Mouse (Mus musculus) retina, postnatal 1 day (tissue): Measurements from ENCODE around the gene Tbca.
A peak's percentile ranks its signal among the peaks of the same experiment; 100 is the strongest.

Experiments used
- DNase-seq: peaks from one replicate; pipeline ENCODE4 v3.0.0-alpha.2; 2012

Tbca gene

DNA sequence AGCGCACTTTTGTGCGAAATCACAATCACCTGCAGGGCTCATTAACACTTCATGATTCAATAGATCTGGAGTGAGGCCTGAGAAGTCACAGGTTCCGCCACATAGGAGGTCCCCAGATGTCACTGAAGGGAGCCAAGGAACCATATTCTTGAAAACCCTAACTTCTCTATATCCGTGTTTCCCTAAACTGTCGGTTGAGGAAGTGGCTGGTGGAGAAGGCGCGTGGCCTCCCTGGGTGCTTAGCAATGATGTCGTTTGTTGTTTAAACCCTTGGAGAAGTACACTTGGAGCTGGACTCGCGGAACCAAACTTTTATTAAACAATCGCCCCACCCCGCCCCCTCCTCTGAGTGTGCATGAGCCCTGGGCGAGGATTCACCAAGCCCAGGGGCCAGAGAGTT is 60.6 kb downstream of the Tbca start:
- no peak for DNase-seq

DNA sequence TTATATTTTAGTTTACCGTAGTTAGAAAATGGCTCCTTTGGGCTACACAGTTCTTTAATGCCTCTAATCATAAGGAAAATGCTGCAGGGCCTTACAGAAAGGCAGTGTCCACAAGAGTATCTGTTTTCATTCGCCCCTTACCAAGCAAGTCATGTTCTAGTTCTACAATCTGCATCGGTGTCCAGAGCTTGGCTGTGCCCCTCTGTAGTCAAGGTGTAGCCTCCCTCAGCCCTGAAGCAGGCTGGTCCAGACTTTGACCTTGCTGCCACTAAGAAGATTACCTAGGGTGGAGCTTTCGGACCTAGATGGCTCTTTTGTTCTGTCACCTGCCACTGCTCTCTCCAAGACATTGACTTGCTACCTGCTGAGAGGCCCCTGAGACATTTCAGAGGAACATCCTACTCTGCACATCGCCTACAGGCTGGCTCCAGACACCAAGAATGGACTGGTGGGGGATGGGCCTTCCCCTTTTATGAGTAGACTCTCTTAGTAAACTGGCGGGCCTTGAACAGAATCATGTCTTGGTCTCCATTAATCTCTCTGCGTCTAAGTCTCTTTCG is 69.4 kb downstream of the Tbca start:
- no peak for DNase-seq

DNA sequence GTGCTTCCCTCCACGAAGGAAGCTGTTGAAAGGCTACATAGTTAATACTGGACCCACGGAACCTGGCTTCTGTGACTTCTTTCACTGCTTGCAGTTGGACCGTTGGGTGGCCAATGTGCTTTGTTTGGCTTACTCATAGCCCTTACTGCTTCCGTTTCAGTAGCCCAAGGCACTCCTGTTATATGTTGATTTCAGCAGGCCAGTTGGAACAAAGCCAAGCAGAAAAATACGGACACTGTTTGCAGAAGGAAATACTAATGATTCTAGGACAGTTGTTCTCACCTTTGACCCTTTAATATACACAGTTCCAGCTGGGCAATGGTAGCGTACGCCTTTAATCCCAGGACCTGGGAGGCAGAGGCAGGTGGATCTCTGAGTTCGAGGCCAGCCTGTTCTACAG is 70.5 kb downstream of the Tbca start:
- DNase-seq = no peak

DNA sequence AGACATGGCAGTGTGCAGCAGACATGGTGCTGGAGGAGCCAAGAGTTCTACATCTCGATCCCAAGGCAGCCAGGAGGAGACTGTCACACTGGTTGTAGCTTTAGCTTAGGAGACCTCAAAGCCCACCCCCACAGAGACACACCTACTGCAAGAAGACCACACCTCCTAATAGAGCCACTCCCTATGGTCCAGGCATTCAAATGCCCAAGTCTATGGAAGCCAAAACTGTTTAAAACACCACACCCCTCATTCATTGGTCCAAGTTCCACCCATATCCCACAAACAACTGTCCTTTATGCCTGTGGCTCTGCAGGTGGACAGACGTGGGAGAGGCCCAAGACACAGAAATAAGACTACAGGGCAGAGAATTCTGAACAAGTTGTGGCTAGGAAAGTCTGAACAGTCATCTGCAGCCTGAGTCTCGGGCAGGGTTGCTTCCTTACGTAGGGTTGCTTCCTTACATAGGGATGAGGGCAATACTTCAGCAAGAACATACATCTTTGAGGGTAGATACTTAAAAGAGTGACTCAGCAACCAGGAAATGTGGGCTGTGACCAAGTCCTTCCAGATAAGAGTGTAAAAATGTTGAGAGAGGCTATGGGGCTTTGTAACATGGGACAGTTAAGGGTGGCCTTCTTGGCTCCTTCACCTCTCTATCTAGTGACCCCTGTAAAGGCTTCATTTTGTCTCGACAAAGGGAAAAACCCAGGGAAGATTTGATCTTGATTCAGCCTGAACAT is 74.0 kb downstream of the Tbca start:
- DNase-seq = no peak

DNA sequence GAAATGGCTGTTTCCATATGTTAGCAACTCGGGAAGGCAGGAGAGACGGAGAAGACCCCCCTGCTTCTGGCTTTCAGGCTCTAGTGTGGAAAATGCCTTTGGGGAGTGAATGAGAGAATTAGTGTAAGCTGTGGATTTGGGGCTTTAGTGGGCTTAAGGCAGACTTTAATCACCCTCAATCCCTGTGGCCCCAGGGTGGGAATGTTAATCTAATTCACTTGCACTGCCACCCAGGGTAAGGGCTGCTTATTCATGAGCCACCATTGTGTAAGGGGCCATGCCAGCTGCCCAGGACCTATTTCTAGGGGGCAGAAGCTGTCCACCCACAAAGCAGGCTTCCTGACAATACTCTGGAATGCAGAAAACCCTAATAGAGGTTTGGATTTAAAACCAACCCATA is 78.2 kb downstream of the Tbca start:
- DNase-seq = peak; percentile 80

DNA sequence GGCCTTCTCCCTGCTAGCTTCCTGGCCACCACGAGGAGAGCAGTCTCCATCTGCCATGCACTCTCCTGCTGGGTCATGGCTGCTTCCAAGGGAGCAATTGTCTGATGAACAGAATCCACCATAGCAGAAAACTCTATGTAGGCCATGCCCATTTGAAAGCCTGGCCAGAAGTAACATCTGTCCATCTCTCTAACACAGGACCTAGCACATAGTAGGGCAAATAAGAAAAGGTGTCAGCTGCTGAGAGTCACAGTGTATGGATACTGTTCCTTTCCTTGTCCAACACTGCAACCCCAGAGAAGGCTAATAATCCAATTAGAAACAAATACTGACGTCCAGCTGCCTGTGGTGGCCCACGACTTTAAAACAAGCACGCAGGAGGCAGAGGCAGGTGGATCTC is 79.1 kb downstream of the Tbca start:
- DNase-seq = no peak

DNA sequence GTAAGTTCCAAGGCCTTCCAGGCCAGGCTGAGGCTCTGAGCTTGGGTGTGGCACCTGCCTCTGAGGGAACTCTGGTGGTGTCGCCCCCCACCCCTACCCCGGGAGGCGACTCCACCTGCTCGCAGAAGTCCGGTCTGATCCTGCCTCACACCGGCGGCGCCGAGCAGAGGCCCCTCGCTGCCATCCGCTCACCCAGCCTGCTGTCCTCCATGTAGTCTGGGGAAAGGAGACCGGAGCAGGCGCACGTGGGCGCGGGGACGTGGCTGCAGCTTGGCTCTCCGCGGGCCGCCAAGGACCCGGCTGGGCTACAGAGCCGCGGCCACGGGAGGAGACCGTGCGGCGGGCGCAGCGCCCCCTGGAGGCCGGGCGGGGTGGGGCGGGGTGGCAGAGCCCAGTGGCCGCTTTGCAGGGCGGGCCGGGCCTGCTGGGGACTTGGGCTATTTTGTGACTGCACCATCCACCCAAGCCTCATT is 79.8 kb downstream of the Tbca start:
- peak; percentile 87 for DNase-seq

DNA sequence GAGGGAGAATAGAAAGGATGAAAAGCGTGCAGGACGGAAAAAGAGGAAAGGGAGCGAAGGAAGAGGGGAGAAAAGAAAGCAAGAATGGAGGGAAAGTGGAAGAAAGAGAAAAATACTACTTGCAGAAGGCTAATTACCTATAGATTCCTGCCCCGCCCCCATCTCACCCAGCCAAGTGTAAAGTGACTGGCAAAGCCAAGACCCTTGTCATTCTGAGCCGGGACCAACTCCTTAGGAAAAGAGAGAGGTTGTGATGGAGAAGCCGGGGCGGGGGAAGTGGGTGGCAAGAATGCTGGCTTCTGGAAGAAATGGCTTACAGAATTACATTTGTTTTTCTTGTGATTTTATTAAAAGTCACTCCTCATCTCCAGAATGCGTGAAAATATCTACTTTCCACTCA is 80.8 kb downstream of the Tbca start:
- DNase-seq = peak; percentile 40

DNA sequence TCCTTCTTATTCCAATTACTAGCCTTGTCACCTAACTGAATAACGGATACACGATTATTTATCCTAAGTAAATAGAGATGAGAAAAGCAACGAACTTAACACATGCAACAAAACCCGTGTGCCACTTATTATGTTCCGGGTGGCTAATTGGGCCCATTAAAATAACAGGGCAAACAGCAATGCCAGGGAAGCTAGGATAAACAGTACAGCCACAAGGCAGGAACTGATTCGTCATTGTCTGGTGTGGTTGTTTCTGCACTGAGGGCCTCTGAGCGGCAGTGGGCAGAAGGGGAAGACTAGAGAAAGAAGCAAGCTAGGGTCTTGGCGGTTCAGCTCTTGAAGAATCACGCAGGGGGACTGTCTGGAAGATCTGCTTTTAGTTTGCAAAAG is 81.4 kb downstream of the Tbca start:
- peak; percentile 60 for DNase-seq

DNA sequence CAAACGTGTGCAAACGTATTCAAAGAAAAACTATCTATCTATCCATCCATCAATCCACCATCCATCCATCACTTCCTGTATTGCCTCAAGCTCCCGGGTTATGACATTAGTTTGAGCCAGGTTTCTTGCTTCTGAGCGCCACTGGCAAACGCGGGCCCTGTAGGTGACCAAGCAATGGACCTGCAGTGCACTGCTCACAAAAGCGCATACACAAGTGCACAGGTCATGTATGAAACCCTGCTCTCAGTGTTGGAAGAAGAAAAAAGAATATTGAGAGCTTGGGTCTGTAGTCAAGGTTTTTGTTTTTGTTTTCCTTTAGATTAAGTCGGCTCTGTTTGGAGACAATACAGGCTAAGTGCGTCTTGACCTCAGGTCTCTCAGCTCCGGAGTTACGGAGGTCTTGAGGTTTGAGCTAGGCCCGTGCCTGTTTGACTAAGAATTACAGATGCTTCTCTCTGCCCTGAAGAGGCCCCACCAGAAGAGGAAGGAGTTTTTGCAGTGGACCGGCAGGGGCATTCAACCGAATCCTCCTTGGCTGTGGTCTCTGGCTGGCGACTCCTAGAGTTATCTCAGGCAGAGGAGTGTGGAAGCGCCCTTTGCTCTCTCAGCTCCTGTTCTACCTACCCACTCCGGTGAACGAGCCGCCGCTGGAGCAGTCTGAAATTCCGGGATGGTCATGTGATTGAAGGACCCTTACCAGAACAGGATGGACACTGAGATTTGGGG is 81.9 kb downstream of the Tbca start:
- peak; percentile 37 for DNase-seq

DNA sequence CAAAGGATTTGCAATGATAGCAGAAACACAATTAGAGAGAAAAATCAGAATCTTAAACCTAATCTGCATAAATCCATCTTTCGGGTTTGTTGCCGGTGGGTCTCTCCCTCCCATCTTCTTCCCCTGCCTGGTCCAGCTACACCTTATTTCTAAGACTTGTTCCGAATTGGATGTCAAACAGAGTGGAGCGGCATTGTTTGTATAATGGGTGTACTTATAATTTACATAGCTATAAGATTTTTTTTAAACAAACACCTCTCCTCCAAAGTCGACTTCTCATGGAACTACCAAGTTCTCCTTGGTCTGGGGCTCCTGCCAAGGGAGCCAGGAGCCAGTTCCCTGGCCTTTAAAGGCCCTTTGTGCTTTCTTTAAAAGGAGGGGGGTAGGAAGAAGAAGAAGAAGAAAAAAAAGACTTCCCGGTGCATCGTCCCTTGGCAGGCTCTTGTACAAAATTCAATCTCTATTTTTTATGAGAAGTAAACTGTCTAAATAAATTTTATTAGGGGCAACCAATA is 83.2 kb downstream of the Tbca start:
- DNase-seq = no peak

DNA sequence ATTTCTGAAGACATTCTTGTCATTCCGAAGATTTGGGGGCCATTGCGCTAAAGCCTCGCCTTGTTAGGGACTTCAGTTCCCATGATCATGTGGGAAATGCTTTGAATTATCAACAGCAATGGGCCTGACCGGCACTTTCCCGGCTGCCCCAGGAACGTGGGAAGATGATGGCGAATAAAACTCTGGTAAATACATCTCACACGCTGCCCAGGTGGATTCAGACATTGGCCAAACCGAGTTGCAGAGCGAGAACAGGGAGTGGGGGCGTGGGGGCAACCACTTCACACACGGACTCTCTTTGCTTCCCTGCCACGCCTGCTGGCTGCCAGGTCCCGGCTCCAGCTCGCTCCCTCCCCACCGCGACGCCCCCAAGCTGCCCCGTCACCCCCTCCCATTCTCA is 83.7 kb downstream of the Tbca start:
- no peak for DNase-seq

DNA sequence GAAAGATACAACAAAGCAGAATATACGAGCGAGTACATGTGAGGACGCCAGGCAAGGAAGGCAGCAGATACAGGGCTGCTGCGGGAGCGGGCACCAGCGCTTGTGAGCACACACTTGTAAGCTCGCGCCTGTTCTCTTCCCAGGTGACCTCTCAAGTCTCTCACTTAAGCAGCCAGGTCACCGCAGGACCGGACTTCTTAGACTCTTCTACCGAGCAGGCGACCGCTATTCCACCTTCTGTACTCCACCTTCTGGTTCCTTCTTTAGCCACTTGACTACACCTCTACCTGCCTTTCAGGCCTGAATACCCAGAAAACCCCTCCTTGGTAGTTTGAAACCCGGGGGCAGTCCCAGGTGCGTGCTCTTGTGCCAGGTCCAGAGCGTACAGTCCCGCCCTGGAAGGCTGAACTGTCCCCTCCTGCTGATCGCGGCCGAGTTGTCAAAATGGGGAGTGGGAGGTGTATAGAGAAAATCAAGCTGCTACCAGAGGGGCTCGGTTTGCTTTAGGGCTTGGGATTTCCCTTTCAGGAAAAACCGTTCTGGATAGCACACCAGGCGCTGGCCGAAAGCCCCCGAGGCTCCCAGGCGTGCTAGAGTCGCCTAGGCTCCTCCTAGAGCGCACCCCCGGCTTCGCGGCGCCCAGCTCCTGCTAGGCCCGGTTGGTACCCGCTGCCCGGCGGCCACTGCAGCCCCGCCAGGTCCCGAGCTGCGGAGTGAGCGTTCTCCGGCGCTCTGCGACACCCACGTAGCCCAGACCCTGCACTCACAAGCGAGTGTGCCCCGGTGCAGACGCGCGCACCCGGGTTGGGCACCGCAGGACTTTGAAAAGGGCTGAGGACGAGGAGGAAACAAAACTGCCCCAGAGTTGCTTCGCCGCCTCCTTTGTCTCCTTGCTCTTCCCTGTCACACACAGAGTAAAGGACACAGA is 84.7 kb downstream of the Tbca start:
- peak; percentile 45 for DNase-seq

DNA sequence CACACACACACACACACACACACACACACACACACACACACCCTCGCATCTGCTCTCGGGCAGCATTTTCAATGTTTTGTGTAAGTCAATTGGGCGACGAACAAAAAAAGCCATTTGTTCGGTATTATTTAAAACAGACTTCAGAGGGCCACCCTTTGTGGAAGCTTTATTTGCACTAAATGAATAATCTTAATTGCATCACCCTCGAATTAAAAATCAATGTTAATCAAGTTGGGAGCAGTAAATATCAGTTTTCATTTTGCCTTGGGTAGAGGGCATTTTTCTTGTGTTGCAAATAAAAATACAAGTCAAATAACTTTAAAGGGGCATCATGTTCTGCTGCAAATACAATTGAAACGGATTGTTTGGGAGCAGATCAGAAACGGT is 85.3 kb downstream of the Tbca start:
- DNase-seq = no peak

DNA sequence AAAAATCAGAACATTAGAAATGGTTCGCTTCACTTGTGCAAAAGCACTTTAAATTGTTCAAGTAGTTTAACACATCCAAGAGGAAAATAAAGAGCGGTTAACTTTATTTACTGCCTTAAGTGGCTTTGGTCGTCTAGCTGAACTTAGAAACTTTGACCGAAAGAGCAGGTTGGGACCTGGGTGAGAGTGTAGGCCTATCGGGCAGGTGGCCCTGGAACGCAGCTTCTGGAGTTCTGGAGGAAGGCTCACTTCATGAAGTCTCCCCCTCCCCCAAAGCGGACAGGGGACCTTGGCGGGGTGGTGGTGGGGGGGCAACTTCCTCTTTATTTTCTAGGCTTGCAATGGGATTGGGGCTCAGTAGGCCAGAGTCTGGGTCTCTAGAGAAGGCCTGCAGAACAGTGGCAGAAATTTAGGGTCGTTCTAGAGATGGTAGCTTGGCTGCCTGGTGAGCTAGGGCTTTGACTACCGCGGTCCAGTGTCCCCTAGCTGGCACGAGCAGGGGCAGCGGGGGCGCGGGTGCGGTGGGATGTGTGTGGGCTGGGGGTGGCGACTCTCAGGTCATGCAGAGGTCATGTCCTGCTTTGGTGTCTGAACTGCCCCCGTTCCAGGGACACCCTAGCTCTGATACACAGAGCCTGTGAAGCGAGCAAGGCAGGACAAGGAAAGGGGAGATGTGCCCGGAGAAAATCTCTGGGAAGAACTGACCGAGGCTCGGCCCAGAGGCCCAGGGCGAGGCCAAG is 86.1 kb downstream of the Tbca start:
- DNase-seq = no peak

DNA sequence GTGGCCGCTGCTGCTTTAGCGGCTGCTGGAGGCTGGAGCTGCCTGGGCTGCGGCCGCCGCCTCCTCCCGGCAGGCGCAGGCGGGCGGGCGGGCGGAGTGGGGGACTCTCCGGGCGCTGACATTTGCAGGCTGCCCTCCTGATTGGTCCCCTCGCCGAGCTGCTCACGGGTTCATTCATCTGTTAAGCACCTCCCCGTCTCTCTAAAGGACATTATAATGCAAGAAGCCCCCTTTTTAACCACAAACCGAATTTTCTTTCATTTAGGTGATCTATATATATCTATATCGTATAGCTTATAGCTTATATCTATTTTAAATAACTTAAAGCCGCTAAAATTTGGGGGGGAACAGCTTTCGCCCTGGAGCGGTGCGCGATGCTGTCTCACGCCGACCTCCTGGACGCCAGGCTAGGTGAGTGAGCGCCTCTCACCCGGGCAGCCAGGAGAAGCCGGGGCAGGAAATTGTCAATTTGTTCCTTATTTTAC is 86.7 kb downstream of the Tbca start, which contains the start of gene Otp:
Gene Otp (plus strand): TSS at position 207 of the 485 bp plus-strand sequence.
- peak; percentile 62 for DNase-seq

DNA sequence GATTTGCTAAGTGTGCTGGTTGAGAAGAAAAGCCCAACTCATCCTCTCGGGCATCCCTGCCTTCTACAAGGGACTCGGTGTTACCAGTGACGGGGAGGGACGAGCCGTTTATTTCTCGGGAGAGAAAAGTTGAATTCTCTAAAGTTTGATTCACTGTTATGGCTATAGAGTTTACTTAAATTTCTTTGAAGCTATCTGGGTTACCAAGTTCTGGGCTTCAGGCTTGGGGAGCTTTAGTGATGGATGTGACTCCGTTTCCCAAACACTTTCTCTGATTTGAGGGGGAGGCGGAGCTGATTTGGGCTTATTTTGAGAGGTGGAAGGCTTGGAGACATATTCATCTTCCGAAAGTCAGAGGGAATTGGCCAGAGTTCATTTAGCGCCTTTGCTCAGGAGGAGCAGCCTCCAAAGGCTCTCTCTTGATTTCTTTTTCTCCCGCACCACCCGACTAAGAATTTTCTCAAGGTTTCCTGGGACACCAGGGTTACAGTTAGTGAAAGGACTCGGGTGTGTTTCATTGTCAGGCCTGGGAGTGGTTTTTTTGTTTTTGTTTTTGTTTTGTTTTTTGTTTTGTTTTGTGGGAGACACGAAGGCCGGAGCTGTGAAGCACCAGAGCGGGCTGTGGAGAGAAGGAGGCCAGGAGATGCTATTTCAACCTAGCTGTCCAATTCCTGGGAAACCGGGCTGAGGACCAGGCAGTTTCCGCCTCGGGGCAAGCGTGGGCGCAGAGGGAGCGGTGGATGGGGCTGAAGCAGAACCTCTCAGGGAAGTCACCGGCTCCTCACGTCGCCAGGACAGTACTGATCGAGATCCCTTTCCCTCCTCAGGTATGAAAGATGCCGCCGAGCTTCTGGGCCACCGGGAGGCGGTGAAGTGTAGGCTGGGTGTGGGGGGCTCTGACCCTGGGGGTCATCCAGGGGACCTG is 87.8 kb downstream of the Tbca start:
- peak; percentile 27 for DNase-seq

DNA sequence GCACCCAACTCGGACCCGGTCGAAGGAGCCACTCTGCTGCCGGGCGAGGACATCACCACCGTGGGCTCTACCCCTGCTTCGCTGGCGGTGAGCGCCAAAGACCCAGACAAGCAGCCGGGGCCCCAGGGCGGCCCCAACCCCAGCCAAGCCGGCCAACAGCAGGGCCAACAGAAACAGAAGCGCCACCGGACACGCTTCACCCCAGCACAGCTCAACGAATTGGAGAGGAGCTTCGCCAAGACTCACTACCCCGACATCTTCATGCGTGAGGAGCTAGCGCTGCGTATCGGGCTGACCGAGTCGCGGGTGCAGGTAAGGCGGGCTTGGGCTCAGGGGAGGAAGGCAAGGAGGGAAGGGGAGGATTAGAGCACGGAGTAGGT is 88.5 kb downstream of the Tbca start:
- no peak for DNase-seq

DNA sequence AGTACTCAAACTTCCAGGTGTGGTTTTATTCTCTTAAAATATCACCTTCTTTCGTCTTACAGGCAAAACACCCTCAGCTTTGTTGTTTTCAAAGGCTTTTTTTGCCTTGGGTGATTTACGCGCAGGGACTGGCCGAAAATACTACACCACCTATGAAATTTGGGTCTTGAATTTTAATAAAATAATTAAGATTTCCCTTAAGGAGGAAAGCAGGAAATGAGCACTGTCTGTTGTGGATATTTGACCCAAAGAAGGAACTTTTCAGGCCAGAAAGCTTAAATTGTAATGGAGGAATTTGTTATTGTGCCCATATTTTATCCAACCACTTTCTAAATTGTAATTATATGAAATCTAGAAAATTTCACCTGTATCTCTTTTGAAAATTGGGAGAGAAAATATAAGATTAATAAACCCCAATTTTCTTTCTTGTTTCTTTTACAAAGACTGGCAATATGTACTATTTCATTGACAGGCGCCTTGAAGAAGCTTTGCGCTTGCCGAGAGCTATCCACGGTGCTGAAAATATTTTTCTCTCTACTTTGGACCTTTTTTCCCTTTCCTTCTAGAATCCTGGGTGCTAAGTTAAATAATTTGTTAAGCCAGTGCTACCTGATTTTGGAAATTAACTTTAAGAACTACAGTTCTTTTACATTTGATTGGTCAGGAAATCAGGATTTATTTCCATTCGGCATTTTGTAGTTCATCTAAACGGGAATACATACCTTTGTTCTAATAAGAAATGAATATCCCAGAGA is 89.5 kb downstream of the Tbca start:
- DNase-seq = peak; percentile 70

DNA sequence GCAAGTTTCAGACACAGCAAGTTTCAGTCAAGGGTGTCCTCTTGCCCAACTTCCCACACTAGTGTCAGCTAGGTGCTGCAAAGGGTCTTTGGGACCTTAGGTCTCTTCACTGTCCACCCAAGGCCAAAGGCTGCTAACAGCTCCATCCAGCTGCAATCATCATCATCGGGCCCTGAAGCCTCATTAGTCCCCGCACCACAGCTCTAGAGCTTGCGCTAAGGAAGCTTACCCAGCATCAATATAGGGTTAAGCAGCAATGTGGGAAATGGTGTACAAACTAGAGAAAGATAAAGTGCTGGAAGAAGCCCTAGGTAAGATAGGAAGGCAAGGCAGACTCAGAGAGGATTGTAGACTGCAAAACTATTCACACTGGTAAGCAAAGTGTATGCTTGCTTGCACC is 92.5 kb downstream of the Tbca start:
- DNase-seq = no peak
